Mouse (Mus musculus) CH12.LX (cell line): Measurements from ENCODE around the gene Atf1. TPM values are rescaled to one million over a fixed set of nuclear protein-coding genes. Genes with fewer than 3 reads are reported as not detected.
A peak's percentile ranks its signal among the peaks of the same experiment; 100 is the strongest.

Experiments
- DNase-seq: peaks from one replicate; pipeline ENCODE4 v3.0.0-alpha.2; 2013; ENCODE audit errors: extremely low read depth
- H3K27ac ChIP-seq: 2 replicates; pipeline ENCODE4 v1.5.1; 2012; ENCODE audit warnings: low read depth, mild to moderate bottlenecking, control low read depth, moderate library complexity; ENCODE audit not compliant: insufficient read depth
- H3K27me3 ChIP-seq: replicated peaks from 2 replicates; pipeline ENCODE3; 2012; ENCODE audit warnings: inconsistent platforms
- H3K36me3 ChIP-seq, 2 experiments: replicated peaks in 1 of 2; 2 replicates each; pipeline versions ENCODE3 to v1.6.1; 2012; ENCODE audit warnings: inconsistent platforms in 1 of 2, low read length in 1 of 2, mild to moderate bottlenecking in 1 of 2, mixed read lengths in 1 of 2, moderate library complexity in 1 of 2; ENCODE audit not compliant: control insufficient read depth in 1 of 2, insufficient read depth in 1 of 2
- H3K4me1 ChIP-seq, 2 experiments: 2 replicates each; pipeline ENCODE4 v1.6.1; 2012; ENCODE audit warnings: inconsistent platforms in 1 of 2, moderate library complexity in 1 of 2; ENCODE audit not compliant: insufficient read depth in 2 of 2, control insufficient read depth in 1 of 2
- H3K4me2 ChIP-seq: 2 replicates; pipeline ENCODE4 v1.6.1; 2012; ENCODE audit warnings: low read depth, mild to moderate bottlenecking, control low read depth; ENCODE audit not compliant: poor library complexity, insufficient read depth, severe bottlenecking
- H3K4me3 ChIP-seq, 3 experiments: fragments of 150-350 bp in 1 of 3; sonication (generic) in 1 of 3; replicated peaks in 1 of 3; 2 replicates each; pipeline versions ENCODE3 to v1.5.1; 2011 to 2012; ENCODE audit warnings: low read depth in 2 of 3, low read length in 2 of 3, mild to moderate bottlenecking in 2 of 3, moderate library complexity in 2 of 3, control low read depth in 1 of 3, improper control_type of control experiment in 1 of 3, inconsistent platforms in 1 of 3, mixed read lengths in 1 of 3; ENCODE audit not compliant: poor library complexity in 1 of 3
- H3K79me2 ChIP-seq: replicated peaks from 2 replicates; pipeline ENCODE4 v1.6.1; 2012; ENCODE audit warnings: mild to moderate bottlenecking, moderate library complexity; ENCODE audit not compliant: control insufficient read depth, poor library complexity, insufficient read depth, severe bottlenecking; ENCODE audit errors: extremely low read depth
- H3K9ac ChIP-seq: 2 replicates; pipeline ENCODE4 v1.6.1; 2012; ENCODE audit warnings: low read depth, mild to moderate bottlenecking, control low read depth, moderate library complexity; ENCODE audit not compliant: insufficient read depth
- H3K9me3 ChIP-seq: replicated peaks from 2 replicates; pipeline ENCODE3; 2012; ENCODE audit warnings: low read length, inconsistent platforms, mixed read lengths
- BHLHE40 ChIP-seq: IDR thresholded peaks from 2 replicates; pipeline ENCODE4 v1.6.1; 2011; ENCODE audit warnings: mild to moderate bottlenecking, low read depth, low read length, improper control_type of control experiment
- CHD1 ChIP-seq: IDR thresholded peaks from 2 replicates; pipeline ENCODE4 v1.6.1; 2012; ENCODE audit warnings: low read depth, low read length, improper control_type of control experiment, inconsistent platforms
- CHD2 ChIP-seq: IDR thresholded peaks from 2 replicates; pipeline ENCODE4 v1.6.1; 2011; ENCODE audit warnings: low read length, improper control_type of control experiment
- CTCF ChIP-seq, 2 experiments: IDR thresholded peaks in 1 of 2; conservative IDR thresholded peaks in 1 of 2; 2 replicates each; pipeline ENCODE4 v1.5.1; 2011 to 2012; ENCODE audit warnings: low read depth in 2 of 2, low read length in 2 of 2, improper control_type of control experiment in 1 of 2, inconsistent platforms in 1 of 2, mild to moderate bottlenecking in 1 of 2, moderate library complexity in 1 of 2
- E2F4 ChIP-seq: IDR thresholded peaks from 2 replicates; pipeline ENCODE4 v1.6.1; 2011; ENCODE audit warnings: low read depth, low read length, improper control_type of control experiment; ENCODE audit not compliant: insufficient replicate concordance
- ELF1 ChIP-seq: IDR thresholded peaks from 2 replicates; pipeline ENCODE4 v1.6.1; 2014; ENCODE audit warnings: low read depth, mild to moderate bottlenecking, inconsistent platforms, low read length, improper control_type of control experiment
- EP300 ChIP-seq: IDR thresholded peaks from 2 replicates; pipeline ENCODE4 v1.6.1; 2011; ENCODE audit warnings: low read length, improper control_type of control experiment
- ETS1 ChIP-seq: conservative IDR thresholded peaks from 2 replicates; pipeline ENCODE4 v1.6.1; 2012; ENCODE audit warnings: low read depth, mild to moderate bottlenecking, inconsistent platforms, low read length, improper control_type of control experiment, moderate library complexity
- GABPA ChIP-seq: IDR thresholded peaks from 2 replicates; pipeline ENCODE4 v1.6.1; 2012; ENCODE audit warnings: low read depth, low read length, improper control_type of control experiment, inconsistent platforms; ENCODE audit not compliant: insufficient replicate concordance
- HCFC1 ChIP-seq: IDR thresholded peaks from 2 replicates; pipeline ENCODE4 v1.6.1; 2012; ENCODE audit warnings: low read depth, mild to moderate bottlenecking, inconsistent platforms, low read length, improper control_type of control experiment
- IRF4 ChIP-seq: IDR thresholded peaks from 2 replicates; pipeline ENCODE4 v1.6.1; 2014; ENCODE audit warnings: low read depth, mild to moderate bottlenecking, inconsistent platforms, low read length, improper control_type of control experiment
- JUN ChIP-seq: IDR thresholded peaks from 2 replicates; pipeline ENCODE4 v1.6.1; 2011; ENCODE audit warnings: low read depth, mild to moderate bottlenecking, low read length, improper control_type of control experiment, moderate library complexity; ENCODE audit not compliant: insufficient read depth
- JUND ChIP-seq: conservative IDR thresholded peaks from 2 replicates; pipeline ENCODE4 v1.6.1; 2011; ENCODE audit warnings: low read depth, low read length, improper control_type of control experiment
- KAT2A ChIP-seq: IDR thresholded peaks from 2 replicates; pipeline ENCODE4 v1.6.1; 2012; ENCODE audit warnings: low read length, improper control_type of control experiment, inconsistent platforms; ENCODE audit not compliant: insufficient replicate concordance
- MAFK ChIP-seq: IDR thresholded peaks from 2 replicates; pipeline ENCODE4 v1.6.1; 2011; ENCODE audit warnings: low read length, improper control_type of control experiment; ENCODE audit not compliant: insufficient replicate concordance
- MAX ChIP-seq: IDR thresholded peaks from 2 replicates; pipeline ENCODE4 v1.6.1; 2011; ENCODE audit warnings: low read length, improper control_type of control experiment
- MAZ ChIP-seq: IDR thresholded peaks from 2 replicates; pipeline ENCODE4 v1.6.1; 2012; ENCODE audit warnings: low read depth, mild to moderate bottlenecking, inconsistent platforms, low read length, improper control_type of control experiment, moderate library complexity
- MEF2A ChIP-seq: IDR thresholded peaks from 2 replicates; pipeline ENCODE4 v1.6.1; 2014; ENCODE audit warnings: low read depth, mild to moderate bottlenecking, inconsistent platforms, low read length, improper control_type of control experiment, borderline replicate concordance
- MXI1 ChIP-seq: IDR thresholded peaks from 2 replicates; pipeline ENCODE4 v1.6.1; 2011; ENCODE audit warnings: mild to moderate bottlenecking, low read depth, low read length, improper control_type of control experiment
- MYC ChIP-seq: IDR thresholded peaks from 2 replicates; pipeline ENCODE4 v1.6.1; 2011; ENCODE audit warnings: low read depth, mild to moderate bottlenecking, improper control_type of control experiment, low read length
- NELFE ChIP-seq: IDR thresholded peaks from 2 replicates; pipeline ENCODE4 v1.6.1; 2011; ENCODE audit warnings: low read depth, low read length, improper control_type of control experiment
- NRF1 ChIP-seq: IDR thresholded peaks from 2 replicates; pipeline ENCODE4 v1.6.1; 2014; ENCODE audit warnings: low read depth, mild to moderate bottlenecking, inconsistent platforms, low read length, improper control_type of control experiment, moderate library complexity
- PAX5 ChIP-seq: IDR thresholded peaks from 2 replicates; pipeline ENCODE4 v1.6.1; 2012; ENCODE audit warnings: low read length, inconsistent platforms, mixed read lengths
- POLR2A ChIP-seq: IDR thresholded peaks from 2 replicates; pipeline ENCODE4 v1.6.1; 2011; ENCODE audit warnings: low read depth, mild to moderate bottlenecking, improper control_type of control experiment, low read length
- POLR2AphosphoS2 ChIP-seq: IDR thresholded peaks from 2 replicates; pipeline ENCODE4 v1.6.1; 2011; ENCODE audit warnings: low read depth, low read length, improper control_type of control experiment
- RAD21 ChIP-seq: IDR thresholded peaks from 2 replicates; pipeline ENCODE4 v1.6.1; 2011; ENCODE audit warnings: low read depth, mild to moderate bottlenecking, low read length, improper control_type of control experiment, moderate library complexity
- RCOR1 ChIP-seq: conservative IDR thresholded peaks from 2 replicates; pipeline ENCODE4 v1.6.1; 2012; ENCODE audit warnings: low read depth, mild to moderate bottlenecking, inconsistent platforms, low read length, improper control_type of control experiment
- SIN3A ChIP-seq: IDR thresholded peaks from 2 replicates; pipeline ENCODE4 v1.6.1; 2012; ENCODE audit warnings: low read length, improper control_type of control experiment, inconsistent platforms
- SMC3 ChIP-seq: IDR thresholded peaks from 2 replicates; pipeline ENCODE4 v1.6.1; 2011; ENCODE audit warnings: low read depth, low read length, improper control_type of control experiment
- TBP ChIP-seq: conservative IDR thresholded peaks from 2 replicates; pipeline ENCODE4 v1.6.1; 2011; ENCODE audit warnings: low read depth, low read length, improper control_type of control experiment
- TCF12 ChIP-seq: IDR thresholded peaks from 2 replicates; pipeline ENCODE4 v1.6.1; 2014; ENCODE audit warnings: low read depth, mild to moderate bottlenecking, inconsistent platforms, low read length, improper control_type of control experiment
- UBTF ChIP-seq: IDR thresholded peaks from 2 replicates; pipeline ENCODE4 v1.6.1; 2012; ENCODE audit warnings: low read depth, mild to moderate bottlenecking, inconsistent platforms, low read length, improper control_type of control experiment, moderate library complexity
- USF1 ChIP-seq: IDR thresholded peaks from 2 replicates; pipeline ENCODE4 v1.6.1; 2014; ENCODE audit warnings: low read depth, mild to moderate bottlenecking, inconsistent platforms, low read length, improper control_type of control experiment
- USF2 ChIP-seq: conservative IDR thresholded peaks from 2 replicates; pipeline ENCODE4 v1.6.1; 2011; ENCODE audit warnings: low read depth, low read length, improper control_type of control experiment
- ZC3H11A ChIP-seq: IDR thresholded peaks from 2 replicates; pipeline ENCODE4 v1.6.1; 2012; ENCODE audit warnings: low read depth, mild to moderate bottlenecking, inconsistent platforms, low read length, improper control_type of control experiment
- ZKSCAN1 ChIP-seq: IDR thresholded peaks from 2 replicates; pipeline ENCODE4 v1.6.1; 2012; ENCODE audit warnings: low read depth, inconsistent platforms, low read length, improper control_type of control experiment, borderline replicate concordance
- ZMIZ1 ChIP-seq: IDR thresholded peaks from 2 replicates; pipeline ENCODE4 v1.6.1; 2012; ENCODE audit warnings: low read depth, mild to moderate bottlenecking, inconsistent platforms, low read length, improper control_type of control experiment
- ZNF384 ChIP-seq: IDR thresholded peaks from 2 replicates; pipeline ENCODE4 v1.6.1; 2012; ENCODE audit warnings: low read depth, low read length, improper control_type of control experiment, inconsistent platforms
- dilution Hi-C: fragments of 300-500 bp; cut with MboI; formaldehyde crosslinking; loops from 2 replicates; pipeline ENCODE4 v1.14.3; 2020; ENCODE audit warnings: low sequenced_read_pairs; ENCODE audit not compliant: extremely low pct_unique_long_range_greater_than_20kb, extremely low pct_ligation_motif_present
- in situ Hi-C: fragments of 300-500 bp; cut with MboI; formaldehyde crosslinking; loops from 3 replicates; pipeline ENCODE4 v1.14.3; 2019; ENCODE audit warnings: low sequenced_read_pairs, low pct_ligation_motif_present, low pct_unique_long_range_greater_than_20kb, mixed read lengths
- polyA plus RNA-seq: library from polyadenylated mRNA; unstranded; fragments of >175 nt; gene quantifications from 2 replicates; pipeline ENCODE4 v1.2.1, GENCODE M21; 2012; ENCODE audit warnings: low read depth; ENCODE audit not compliant: insufficient read length
- total RNA-seq, 2 experiments: library from RNA; depleted of rRNA; stranded (reverse); fragments of 300-350 nt in 1 of 2; fragments of >200 nt in 1 of 2; gene quantifications; 2 replicates each; pipeline ENCODE4 v1.2.3; 2012 to 2014

Gene Atf1
- total and polyA plus RNA-seq, 3 experiments, result 28.2 to 133 (median 51.1) TPM

- H3K4me2 ChIP-seq, result peak overlapping the region; percentile 17; the same call in 1 of the 2 replicates
- H3K36me3 ChIP-seq, result peaks cover 38 to 80% of the 10 kb centered on the region in 2 experiments
- peak overlapping the region; percentile 67 for H3K9ac ChIP-seq
- dilution Hi-C loops, result no loop called here
- peak; percentile 83 for DNase-seq
- no peaks in the 10 kb centered on the region for H3K9me3 ChIP-seq
- peaks cover 14 to 27% of the 10 kb centered on the region in 2 experiments for H3K4me1 ChIP-seq
- no peaks in the 10 kb centered on the region for H3K27me3 ChIP-seq
- H3K4me3 ChIP-seq, result peak overlapping the region in 2 of 3 experiments; percentile 4 to 8
- H3K79me2 ChIP-seq, result no peaks in the 10 kb centered on the region
- H3K27ac ChIP-seq, result peak overlapping the region; percentile 90
- in situ Hi-C loops, result no loop called here
- 0 out of 2 replicates have a peak, but pooled peaks have one; percentile 32 for TF ChIP-seq HCFC1
- TF ChIP-seq NELFE, result 0 out of 2 replicates have a peak, but pooled peaks have one; percentile 37
- no peak for TF ChIP-seq GABPA
- no peak for TF ChIP-seq MYC
- TF ChIP-seq KAT2A, result 0 out of 2 replicates have a peak, but pooled peaks have one; percentile 15
- TF ChIP-seq BHLHE40, result peak; percentile 84
- TF ChIP-seq TCF12, result peak; percentile 80; the same call in 1 of the 2 replicates
- 0 out of 2 replicates have a peak, but pooled peaks have one; percentile 62 for TF ChIP-seq PAX5
- peak; percentile 86 for TF ChIP-seq MEF2A
- TF ChIP-seq CHD1, result peak; percentile 95
- TF ChIP-seq SIN3A, result peak; percentile 61; the same call in 1 of the 2 replicates
- peak; percentile 89 for TF ChIP-seq ETS1
- TF ChIP-seq IRF4, result peak; percentile 68
- no peak for TF ChIP-seq CHD2
- TF ChIP-seq CTCF (conservative IDR thresholded peaks at IDR 0.05 in 1 of 2, IDR thresholded peaks at IDR 0.05 in 1 of 2; ENCODE audit: low read depth in 2 of 2, low read length in 2 of 2), result no peak
- TF ChIP-seq RCOR1, result no peak; the same call in 1 of the 2 replicates
- no peak for TF ChIP-seq NRF1
- TF ChIP-seq ELF1, result peak; percentile 62
- peak; percentile 14; the same call in 1 of the 2 replicates for TF ChIP-seq POLR2A
- peak; percentile 29; the same call in 1 of the 2 replicates for TF ChIP-seq MXI1
- TF ChIP-seq POLR2AphosphoS2, result no peak
- peak; percentile 37; the same call in 1 of the 2 replicates for TF ChIP-seq JUND
- no peak for TF ChIP-seq ZC3H11A
- TF ChIP-seq TBP, result no peak
- no peak for TF ChIP-seq MAX
- peak; percentile 64; the same call in 1 of the 2 replicates for TF ChIP-seq ZMIZ1
- no peak for TF ChIP-seq USF2
- TF ChIP-seq USF1, result no peak
- TF ChIP-seq MAFK, result no peak
- TF ChIP-seq MAZ, result peak; percentile 49; the same call in 1 of the 2 replicates
- peak; percentile 61 for TF ChIP-seq JUN
- no peak for TF ChIP-seq E2F4
- no peak for TF ChIP-seq RAD21
- TF ChIP-seq ZNF384, result no peak
- no peak for TF ChIP-seq ZKSCAN1
- TF ChIP-seq EP300, result peak; percentile 85
- TF ChIP-seq SMC3, result no peak
- no peak for TF ChIP-seq UBTF
Measured at GRCm38 (mm10) chr15:100204574-100204973, 23.0 kb upstream of the Atf1 start.
